Mouse (Mus musculus): ENCODE data around the gene Pum1. TPM values are rescaled to one million over a fixed set of nuclear protein-coding genes. Genes with fewer than 3 reads are reported as not detected.

Pum1 gene
- polyA plus RNA-seq, 2 experiments: 69.5 to 83.8 TPM

DNA sequence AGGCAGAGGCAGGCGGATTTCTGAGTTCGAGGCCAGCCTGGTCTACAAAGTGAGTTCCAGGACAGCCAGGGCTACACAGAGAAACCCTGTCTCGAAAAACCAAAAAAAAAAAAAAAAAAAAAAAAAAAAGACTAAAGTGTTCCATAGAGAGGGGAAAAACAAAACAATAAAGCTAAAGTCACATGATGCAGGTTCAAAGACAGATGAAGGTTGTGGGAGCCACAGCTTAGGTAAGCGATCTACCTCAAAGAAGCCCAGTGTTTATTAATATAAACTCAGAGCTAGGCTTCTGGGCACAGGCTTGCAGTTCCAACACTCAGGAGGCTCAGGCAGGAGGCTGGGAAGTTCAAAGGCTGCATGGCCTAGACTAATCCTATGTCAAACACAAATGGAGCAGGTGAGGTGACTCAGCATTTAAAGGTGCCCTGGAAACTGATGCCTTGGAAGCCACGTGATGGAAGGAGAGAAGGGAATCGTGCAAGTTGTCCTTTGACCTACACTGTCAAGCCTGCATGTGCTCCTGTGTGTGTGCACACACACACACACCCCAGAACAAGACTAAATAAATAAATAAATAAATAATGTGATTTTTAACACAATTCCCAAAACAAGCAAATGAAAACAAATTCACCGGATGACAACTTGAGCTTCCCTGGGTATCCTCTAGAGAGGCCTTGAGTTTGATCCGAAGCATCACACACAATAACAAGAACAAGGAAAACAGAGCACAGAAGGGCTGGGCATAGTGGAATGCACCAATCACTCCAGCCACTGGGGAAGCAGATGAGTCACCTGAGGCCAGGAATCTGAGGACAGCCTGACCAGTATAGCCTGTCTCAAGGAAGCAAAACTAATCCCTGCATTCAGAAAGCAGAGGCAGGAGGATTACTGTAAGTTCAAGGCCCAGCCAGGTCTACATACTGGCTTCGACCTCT, 25.4 kb upstream of the Pum1 start:
- 86% methylated on average over 8 of the region's 9 CpGs for WGBS
- no peak for DNase-seq (ENCODE audit: low spot score)

GRCm38 (mm10) chr4:130640031-130640717, 22.9 kb upstream of the Pum1 start:
- TF ChIP-seq POLR2A (IDR thresholded peaks at IDR 0.05; ENCODE audit: borderline replicate concordance, extremely low read depth, insufficient read depth, insufficient read length): no peak

More for the DNA sequence above, 25.4 kb upstream of the Pum1 start:
- H3K9ac ChIP-seq (ENCODE audit: low read depth, low read length, severe bottlenecking): no peak overlapping the region
- no peak overlapping the region for H3K27ac ChIP-seq (replicated peaks; ENCODE audit: low read depth, low read length)
- no peak overlapping the region for H3K4me2 ChIP-seq (replicated peaks; ENCODE audit: low read depth, low read length, severe bottlenecking)
- TF ChIP-seq POLR2A (IDR thresholded peaks at IDR 0.05; ENCODE audit: borderline replicate concordance, extremely low read depth, insufficient read depth, insufficient read length): no peak
- no peaks in the 10 kb centered on the region for H3K27me3 ChIP-seq (ENCODE audit: control insufficient read depth, insufficient read depth, low read length)
- H3K36me3 ChIP-seq (ENCODE audit: control insufficient read depth, insufficient read depth, low read length): no peaks in the 10 kb centered on the region
- ATAC-seq (ENCODE audit: low FRiP score, low read depth): no peak
- H3K4me1 ChIP-seq (ENCODE audit: control insufficient read depth, insufficient read depth, low read length): no peaks in the 10 kb centered on the region
- H3K4me3 ChIP-seq (replicated peaks; ENCODE audit: low read length): no peak overlapping the region
- H3K9me3 ChIP-seq (ENCODE audit: control insufficient read depth, low read length): no peaks in the 10 kb centered on the region

DNA sequence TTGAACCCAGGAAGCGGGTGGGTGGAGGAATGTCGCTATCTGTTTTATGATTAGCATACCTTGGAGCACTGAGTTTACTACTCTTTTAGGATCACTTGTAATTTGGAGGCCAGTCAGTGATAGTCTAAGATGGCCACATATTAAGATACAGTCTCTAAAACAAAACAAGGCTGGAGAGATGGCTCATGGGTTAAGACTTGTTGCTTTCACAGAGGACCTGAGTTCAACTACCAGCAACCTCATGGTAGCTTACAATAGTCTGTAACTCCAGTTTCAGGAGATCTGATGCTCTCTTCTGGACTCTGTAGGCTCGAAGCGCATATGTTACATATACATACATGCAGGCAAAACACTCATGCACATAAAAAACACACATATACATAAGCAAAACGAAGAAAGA, 20.7 kb upstream of the Pum1 start:
- ATAC-seq (ENCODE audit: low FRiP score, low read depth) (no peak), DNase-seq (ENCODE audit: low spot score) (no peak)
- no peaks in the 10 kb centered on the region for H3K36me3 ChIP-seq (ENCODE audit: control insufficient read depth, insufficient read depth, low read length)
- no peaks in the 10 kb centered on the region for H3K4me1 ChIP-seq (ENCODE audit: control insufficient read depth, insufficient read depth, low read length)
- H3K4me2 ChIP-seq (replicated peaks; ENCODE audit: low read depth, low read length, severe bottlenecking): no peak overlapping the region
- H3K27me3 ChIP-seq (ENCODE audit: control insufficient read depth, insufficient read depth, low read length): no peaks in the 10 kb centered on the region
- no peak for TF ChIP-seq POLR2A (IDR thresholded peaks at IDR 0.05; ENCODE audit: borderline replicate concordance, extremely low read depth, insufficient read depth, insufficient read length)
- no peak overlapping the region for H3K4me3 ChIP-seq (replicated peaks; ENCODE audit: low read length)
- no peak overlapping the region for H3K9ac ChIP-seq (ENCODE audit: low read depth, low read length, severe bottlenecking)
- WGBS: 89% methylated on average over 5 of the region's 5 CpGs
- no peak overlapping the region for H3K27ac ChIP-seq (replicated peaks; ENCODE audit: low read depth, low read length)
- no peaks in the 10 kb centered on the region for H3K9me3 ChIP-seq (ENCODE audit: control insufficient read depth, low read length)

More at GRCm38 (mm10) chr4:130640031-130640717, 22.9 kb upstream of the Pum1 start:
- Histone ChIP-seq H3K9ac (ENCODE audit: low read depth, low read length, severe bottlenecking) (no peak overlapping the region), H3K4me3 (replicated peaks; ENCODE audit: low read length) (no peak overlapping the region), H3K27me3 (ENCODE audit: control insufficient read depth, insufficient read depth, low read length) (no peaks in the 10 kb centered on the region), H3K9me3 (ENCODE audit: control insufficient read depth, low read length) (no peaks in the 10 kb centered on the region), H3K4me2 (replicated peaks; ENCODE audit: low read depth, low read length, severe bottlenecking) (no peak overlapping the region), H3K27ac (replicated peaks; ENCODE audit: low read depth, low read length) (no peak overlapping the region), H3K36me3 (ENCODE audit: control insufficient read depth, insufficient read depth, low read length) (no peaks in the 10 kb centered on the region), H3K4me1 (ENCODE audit: control insufficient read depth, insufficient read depth, low read length) (no peaks in the 10 kb centered on the region)
- ATAC-seq (ENCODE audit: low FRiP score, low read depth) (no peak), DNase-seq (ENCODE audit: low spot score) (no peak)
- 69% methylated on average over 9 of the region's 9 CpGs for WGBS

DNA sequence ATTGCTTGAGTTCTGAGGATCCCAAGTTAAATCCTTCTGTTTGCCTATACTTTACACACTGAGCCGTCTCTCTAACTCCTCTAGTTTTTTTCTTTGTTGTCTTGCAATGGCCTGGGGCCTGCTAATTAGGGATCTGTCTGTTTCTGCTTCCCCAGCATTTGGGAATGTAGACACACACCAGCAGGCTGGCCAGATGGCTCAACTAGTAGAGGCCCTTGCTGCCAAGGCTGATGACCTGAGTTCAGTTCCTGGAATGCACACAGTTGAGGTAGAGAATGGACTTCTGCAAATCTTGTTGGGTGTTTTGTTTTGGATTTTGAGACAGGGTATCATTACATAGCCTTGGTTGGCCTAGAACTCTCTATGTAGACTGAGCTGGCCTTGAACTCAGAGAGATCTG, 17.7 kb upstream of the Pum1 start:
- no peak overlapping the region for H3K9ac ChIP-seq (ENCODE audit: low read depth, low read length, severe bottlenecking)
- no peaks in the 10 kb centered on the region for H3K9me3 ChIP-seq (ENCODE audit: control insufficient read depth, low read length)
- ATAC-seq (ENCODE audit: low FRiP score, low read depth) (no peak), DNase-seq (ENCODE audit: low spot score) (no peak)
- no peak overlapping the region for H3K27ac ChIP-seq (replicated peaks; ENCODE audit: low read depth, low read length)
- no peaks in the 10 kb centered on the region for H3K4me1 ChIP-seq (ENCODE audit: control insufficient read depth, insufficient read depth, low read length)
- no peak overlapping the region for H3K4me3 ChIP-seq (replicated peaks; ENCODE audit: low read length)
- H3K4me2 ChIP-seq (replicated peaks; ENCODE audit: low read depth, low read length, severe bottlenecking): no peak overlapping the region
- no peak for TF ChIP-seq POLR2A (IDR thresholded peaks at IDR 0.05; ENCODE audit: borderline replicate concordance, extremely low read depth, insufficient read depth, insufficient read length)
- no peaks in the 10 kb centered on the region for H3K36me3 ChIP-seq (ENCODE audit: control insufficient read depth, insufficient read depth, low read length)
- 39% methylated on average over 1 of the region's 1 CpGs for WGBS
- H3K27me3 ChIP-seq (ENCODE audit: control insufficient read depth, insufficient read depth, low read length): no peaks in the 10 kb centered on the region

DNA sequence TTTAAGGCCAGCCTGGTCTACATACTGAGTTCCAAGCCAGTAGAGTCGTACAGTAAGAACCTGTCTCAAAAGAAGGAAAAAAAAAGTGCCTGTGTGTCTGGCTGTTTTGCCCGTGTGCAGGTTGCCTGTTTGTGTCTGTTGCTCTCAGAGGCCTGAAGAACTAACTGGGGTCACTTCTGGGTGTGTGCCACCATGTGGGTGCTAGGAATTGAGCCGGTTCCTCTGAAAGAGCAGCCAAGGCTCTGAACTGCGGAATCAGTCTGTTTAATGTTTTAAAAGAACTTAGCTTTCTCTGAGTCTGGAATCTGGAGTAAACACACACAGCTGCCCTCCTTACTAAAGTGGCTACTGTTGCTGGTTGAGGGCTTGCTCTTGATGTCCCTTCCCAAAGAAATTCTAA, 11.8 kb upstream of the Pum1 start:
- DNase-seq (ENCODE audit: low spot score) (no peak), ATAC-seq (ENCODE audit: low FRiP score, low read depth) (no peak)
- H3K9ac ChIP-seq (ENCODE audit: low read depth, low read length, severe bottlenecking): no peak overlapping the region
- 74% methylated on average over 4 of the region's 4 CpGs for WGBS
- H3K36me3 ChIP-seq (ENCODE audit: control insufficient read depth, insufficient read depth, low read length): no peaks in the 10 kb centered on the region
- H3K4me1 ChIP-seq (ENCODE audit: control insufficient read depth, insufficient read depth, low read length): no peaks in the 10 kb centered on the region
- no peak overlapping the region for H3K27ac ChIP-seq (replicated peaks; ENCODE audit: low read depth, low read length)
- no peaks in the 10 kb centered on the region for H3K9me3 ChIP-seq (ENCODE audit: control insufficient read depth, low read length)
- H3K4me2 ChIP-seq (replicated peaks; ENCODE audit: low read depth, low read length, severe bottlenecking): no peak overlapping the region
- no peaks in the 10 kb centered on the region for H3K27me3 ChIP-seq (ENCODE audit: control insufficient read depth, insufficient read depth, low read length)
- no peak for TF ChIP-seq POLR2A (IDR thresholded peaks at IDR 0.05; ENCODE audit: borderline replicate concordance, extremely low read depth, insufficient read depth, insufficient read length)
- no peak overlapping the region for H3K4me3 ChIP-seq (replicated peaks; ENCODE audit: low read length)
